Mouse (Mus musculus): ENCODE results near the gene Eif3l.
A peak's percentile ranks its signal among the peaks of the same experiment; 100 is the strongest.

Gene Eif3l

DNA sequence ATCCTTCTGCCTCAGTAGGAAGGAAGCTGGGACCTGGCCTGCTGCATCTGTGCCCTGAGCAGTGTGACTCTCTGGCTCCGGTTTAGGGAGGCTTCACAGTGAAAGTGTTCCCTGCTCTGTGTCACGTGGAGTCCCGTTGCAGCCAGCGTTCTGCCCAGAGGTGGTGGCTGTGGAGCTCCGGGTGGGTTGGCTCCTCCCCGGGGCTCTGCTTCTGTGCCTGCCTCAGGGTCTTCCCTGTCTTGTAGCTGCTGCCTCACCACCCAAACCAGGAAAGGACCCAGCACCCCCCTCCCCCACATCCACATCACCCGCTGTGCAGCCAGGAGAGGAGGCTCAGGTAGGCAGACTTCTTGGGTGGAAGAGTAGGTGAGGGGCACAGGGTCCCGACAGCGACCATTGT, 44.5 kb downstream of the Eif3l start:
- ATAC-seq (ENCODE audit: insufficient number of reproducible peaks, low FRiP score, low TSS enrichment) = no peak

GRCm38 (mm10) chr15:79122119-79122518, 47.1 kb downstream of the Eif3l start:
- ATAC-seq (ENCODE audit: insufficient number of reproducible peaks, low FRiP score, low TSS enrichment) = no peak

- ATAC-seq (ENCODE audit: insufficient number of reproducible peaks, low FRiP score, low TSS enrichment) = no peak
Observed at GRCm38 (mm10) chr15:79122546-79122945, 47.6 kb downstream of the Eif3l start.

- no peak for ATAC-seq (ENCODE audit: insufficient number of reproducible peaks, low FRiP score, low TSS enrichment)
Observed at GRCm38 (mm10) chr15:79123751-79124150, 48.8 kb downstream of the Eif3l start.

DNA sequence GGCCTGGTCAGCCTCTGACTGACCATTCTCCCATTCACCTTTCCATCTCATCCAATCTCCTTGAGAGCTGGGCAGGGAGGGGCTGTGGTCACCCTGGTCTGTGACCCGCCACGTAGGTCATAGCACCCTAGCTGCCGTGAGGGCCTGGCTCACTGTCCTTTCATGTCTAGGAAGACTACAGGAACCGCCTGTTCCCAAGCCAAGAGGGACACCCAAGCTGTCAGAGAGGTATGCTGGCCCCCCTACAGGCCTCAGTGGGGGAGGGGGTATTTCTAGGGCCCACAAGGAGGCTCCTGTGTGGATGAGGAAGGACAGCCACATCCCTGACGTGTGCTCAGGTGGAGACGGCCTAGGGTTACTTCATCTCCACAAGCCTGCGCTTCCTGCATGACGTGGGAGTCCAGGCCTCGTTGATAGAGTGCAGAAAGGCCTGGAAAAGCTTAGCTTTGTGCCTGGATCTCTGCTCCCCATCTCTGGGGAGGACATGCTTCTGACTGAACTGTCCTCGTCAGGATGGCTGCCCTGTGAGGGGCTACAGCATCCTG, 49.4 kb downstream of the Eif3l start:
- ATAC-seq (ENCODE audit: insufficient number of reproducible peaks, low FRiP score, low TSS enrichment) = no peak

DNA sequence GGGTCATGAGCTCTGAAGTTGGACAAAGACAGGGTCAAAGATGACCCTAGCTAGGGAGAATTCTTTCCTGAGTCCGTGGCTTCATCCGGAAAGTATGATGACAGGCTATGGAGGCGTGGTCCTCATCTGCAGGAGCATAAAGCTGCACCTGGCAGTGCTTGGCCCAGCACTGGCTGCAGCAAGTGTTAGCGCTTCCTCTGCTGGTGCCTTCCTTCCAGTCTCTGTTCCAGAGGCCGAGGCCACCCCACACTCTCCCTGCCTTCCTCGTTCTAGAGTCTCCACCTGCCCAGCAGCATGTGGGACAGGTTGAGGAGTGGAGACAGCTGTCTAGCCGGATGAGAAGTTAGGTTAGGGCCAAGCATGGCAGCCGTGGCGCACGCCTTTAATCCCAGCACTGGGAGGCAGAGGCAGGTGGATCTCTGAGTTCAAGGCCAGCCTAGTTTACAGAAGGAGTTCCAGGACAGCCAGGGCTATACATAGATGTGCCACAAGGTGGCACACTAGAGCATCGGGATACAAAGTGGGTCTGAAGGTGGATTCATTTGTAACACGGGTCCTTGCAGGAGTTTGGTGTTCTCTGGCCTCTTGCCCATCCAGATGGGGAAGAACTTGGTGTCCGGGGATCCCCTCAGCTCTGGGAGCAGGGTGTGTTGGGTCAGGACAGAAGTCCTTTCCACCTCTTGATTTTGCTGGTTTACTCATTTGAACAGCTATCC, 51.4 kb downstream of the Eif3l start:
- ATAC-seq (ENCODE audit: insufficient number of reproducible peaks, low FRiP score, low TSS enrichment) = no peak

GRCm38 (mm10) chr15:79127101-79127500, 52.1 kb downstream of the Eif3l start:
- ATAC-seq (ENCODE audit: insufficient number of reproducible peaks, low FRiP score, low TSS enrichment) = no peak

DNA sequence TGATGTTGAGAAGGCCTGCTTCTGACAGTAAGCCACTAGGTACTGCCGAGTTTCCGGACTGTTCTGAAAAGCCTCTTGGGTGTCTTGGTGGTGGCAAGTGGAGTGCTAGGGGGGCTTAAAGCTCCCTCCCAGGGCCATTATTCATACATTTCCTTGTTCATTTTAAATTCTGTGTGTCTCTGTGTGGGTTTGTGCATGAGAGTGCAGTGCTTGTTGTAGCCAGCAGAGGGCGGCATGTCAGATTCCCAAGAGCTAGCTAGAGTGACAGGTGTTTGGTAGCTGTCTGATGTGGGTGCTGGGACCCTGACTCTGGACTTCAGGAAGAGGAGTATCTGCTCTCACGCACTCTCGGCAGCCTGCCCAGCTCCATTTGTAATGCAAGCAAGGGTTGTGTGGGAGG, 53.2 kb downstream of the Eif3l start:
- no peak for ATAC-seq (ENCODE audit: insufficient number of reproducible peaks, low FRiP score, low TSS enrichment)

DNA sequence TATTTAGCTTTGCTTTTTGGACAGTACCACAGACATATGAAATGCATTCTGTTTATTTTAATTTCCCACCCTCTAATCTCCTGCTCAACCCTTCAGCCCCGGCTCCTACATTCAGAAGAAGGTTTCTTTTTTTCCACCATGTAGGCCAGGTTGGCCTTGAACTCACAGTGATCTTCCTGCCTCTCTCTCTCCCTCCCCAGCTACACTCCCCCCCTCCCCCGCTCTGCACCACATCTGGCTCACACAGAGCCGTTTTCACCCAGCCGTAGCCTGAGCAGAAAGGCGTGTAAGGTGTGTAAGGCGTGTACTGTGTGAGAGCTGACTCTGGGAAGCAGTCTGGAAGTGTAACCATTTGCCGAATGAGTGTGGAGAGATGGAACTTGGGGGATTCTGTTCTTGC, 54.3 kb downstream of the Eif3l start:
- ATAC-seq (ENCODE audit: insufficient number of reproducible peaks, low FRiP score, low TSS enrichment) = no peak

DNA sequence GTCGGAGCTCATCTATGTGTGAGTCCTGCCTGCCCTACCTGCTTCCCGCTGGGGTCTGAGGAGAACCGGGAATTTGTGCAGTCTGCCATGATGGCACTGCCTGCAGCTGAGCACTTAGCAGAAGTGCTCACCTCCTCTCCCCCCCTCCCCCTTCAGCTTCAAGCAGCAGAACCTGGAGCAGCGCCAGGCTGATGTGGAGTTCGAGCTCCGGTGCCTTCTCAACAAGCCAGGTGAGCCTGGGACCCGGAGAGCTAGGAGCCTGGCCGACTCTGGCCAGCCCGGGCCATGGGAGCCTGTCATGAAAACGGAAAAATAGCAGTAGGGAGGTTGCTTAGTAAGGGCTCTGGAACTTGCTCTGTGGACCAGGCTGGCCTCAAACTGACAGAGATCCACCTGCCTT, 55.8 kb downstream of the Eif3l start:
- ATAC-seq (ENCODE audit: insufficient number of reproducible peaks, low FRiP score, low TSS enrichment) = no peak

GRCm38 (mm10) chr15:79131442-79131841, 56.5 kb downstream of the Eif3l start:
- ATAC-seq (ENCODE audit: insufficient number of reproducible peaks, low FRiP score, low TSS enrichment) = peak; percentile 57; the same call in 1 of the 2 replicates

DNA sequence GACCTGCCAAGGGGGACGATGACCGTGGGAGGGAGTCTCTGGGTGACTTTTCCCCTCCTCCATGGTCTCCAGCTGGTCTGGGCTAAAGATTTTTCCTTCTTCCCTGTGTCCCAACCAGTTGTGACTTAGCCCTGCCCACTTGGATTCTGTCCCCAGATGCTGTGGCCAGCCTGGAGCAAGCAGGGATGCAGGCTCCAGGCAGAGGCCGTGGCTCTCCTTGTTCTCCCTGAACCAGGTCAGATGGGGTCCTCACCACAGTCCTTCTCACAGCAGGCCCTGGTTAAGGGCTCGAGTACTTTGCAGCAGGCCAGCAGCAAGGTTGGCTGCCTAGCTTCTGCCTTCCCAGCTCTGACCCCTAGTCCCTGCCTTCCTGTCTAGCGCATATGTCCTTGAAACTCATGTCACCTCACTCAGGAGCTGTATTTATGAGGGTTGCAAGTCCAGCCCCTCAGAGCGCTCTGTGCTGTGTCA, 58.2 kb downstream of the Eif3l start:
- ATAC-seq (ENCODE audit: insufficient number of reproducible peaks, low FRiP score, low TSS enrichment) = no peak

DNA sequence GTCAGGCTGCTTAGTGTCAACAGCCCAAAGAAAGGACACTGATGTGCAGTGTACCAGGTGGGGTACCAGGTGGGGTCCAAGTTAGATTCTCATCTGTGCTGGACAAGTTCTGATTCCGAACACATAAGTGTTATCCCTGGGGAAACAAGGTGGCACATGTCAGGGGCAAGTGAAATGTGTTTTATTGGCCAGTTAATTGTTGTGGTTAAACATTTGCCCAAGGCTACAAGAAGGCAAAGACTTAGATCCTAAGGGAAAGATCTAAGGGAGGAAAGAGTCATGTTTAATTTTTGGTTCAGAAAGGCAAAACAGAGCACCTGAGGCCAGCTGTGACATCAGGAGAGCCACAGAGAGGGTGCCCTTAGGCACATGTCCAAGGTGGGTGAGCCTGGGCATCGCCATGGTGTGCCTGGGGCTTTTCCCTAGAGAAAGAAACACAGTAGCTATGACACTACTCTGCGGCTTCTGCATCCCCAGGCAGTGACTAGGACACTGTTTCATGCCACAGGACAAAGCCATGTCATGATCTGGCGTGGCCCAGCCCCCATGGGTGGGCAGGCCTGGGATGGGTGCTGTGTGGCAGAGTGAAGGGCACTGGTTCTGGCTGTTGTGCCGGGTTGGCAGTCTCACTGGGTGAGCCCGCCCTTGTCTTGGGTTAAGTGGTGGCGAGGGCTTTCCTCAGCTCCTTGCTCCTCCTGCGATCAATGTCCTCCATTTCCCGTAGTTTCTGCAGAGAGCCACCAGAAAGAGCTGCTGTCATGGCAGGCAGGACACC, 59.7 kb downstream of the Eif3l start:
- no peak for ATAC-seq (ENCODE audit: insufficient number of reproducible peaks, low FRiP score, low TSS enrichment)

DNA sequence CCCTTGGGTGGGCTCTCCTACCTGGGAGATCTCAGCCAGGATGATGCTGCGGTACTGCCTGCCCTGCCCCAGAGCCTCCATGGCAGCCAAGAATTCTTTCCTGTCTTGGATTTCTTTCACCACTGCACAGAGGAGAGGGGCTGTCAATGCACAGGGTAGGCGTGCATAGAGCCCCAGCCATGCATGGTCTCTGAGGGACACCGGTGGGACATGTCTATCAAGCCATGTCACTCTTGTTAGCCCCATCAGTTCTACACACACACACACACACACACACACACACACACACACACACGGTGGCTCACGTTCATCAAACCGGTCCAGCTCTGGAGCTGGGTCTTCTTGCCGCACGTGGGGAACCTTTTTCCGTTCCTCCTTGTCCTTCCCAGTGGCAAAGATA, 60.4 kb downstream of the Eif3l start:
- no peak for ATAC-seq (ENCODE audit: insufficient number of reproducible peaks, low FRiP score, low TSS enrichment)

DNA sequence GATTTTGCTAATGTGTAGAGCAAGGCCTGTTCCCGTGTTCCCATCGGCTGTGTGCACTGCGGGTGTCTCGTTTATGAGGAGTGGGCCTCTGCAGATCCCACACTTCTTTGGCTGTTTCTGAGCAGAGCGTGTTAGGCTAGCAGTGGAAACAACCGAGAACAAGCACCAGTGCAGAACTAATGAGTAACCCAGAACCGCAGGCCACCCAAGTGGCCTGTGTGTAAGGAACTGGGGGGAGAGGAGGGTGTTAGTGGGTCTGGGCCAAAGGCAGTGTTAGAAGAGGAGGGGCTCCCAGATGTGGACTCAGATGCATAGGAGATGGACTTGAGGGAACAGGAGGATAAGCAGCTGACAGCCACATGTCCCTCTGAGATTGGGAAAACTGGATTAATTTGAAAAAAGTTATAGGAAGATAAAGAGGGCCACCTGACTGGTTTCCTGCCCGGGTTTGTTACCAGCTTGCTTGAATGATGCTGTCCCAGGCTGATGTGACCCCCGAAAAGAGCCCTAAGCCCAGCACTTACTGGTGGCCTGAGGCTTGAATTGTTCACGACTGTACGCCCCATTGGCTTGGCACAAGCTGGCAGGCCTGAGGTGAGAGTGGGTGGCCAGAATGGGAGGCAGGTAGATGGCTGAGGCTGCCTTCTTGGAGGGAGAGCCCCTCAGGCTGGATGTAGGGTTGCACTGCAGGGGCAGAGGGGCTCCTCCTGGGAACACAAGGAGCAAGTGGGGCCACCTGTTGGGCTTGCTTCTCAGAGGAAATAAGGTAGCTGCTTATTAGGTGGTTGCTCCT, 61.0 kb downstream of the Eif3l start:
- ATAC-seq (ENCODE audit: insufficient number of reproducible peaks, low FRiP score, low TSS enrichment) = no peak

DNA sequence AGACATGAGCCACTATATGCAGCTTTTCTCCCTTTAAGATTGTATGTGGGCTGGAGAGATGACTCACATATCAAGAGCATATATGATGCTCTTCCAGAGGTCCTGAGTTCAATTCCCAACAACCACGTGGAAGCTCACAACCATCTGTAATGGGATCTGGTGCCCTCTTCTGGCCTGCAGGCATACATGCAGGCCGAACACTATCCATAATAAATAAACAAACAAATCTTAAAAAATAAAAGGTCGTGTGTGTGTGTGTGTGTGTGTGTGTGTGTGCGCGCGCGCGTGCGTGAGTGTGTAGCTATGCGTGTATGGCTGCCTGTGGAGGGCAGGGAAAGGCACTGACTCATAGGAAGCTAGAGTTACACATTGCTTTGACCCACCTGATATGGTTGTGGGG, 64.7 kb downstream of the Eif3l start:
- ATAC-seq (ENCODE audit: insufficient number of reproducible peaks, low FRiP score, low TSS enrichment) = no peak

DNA sequence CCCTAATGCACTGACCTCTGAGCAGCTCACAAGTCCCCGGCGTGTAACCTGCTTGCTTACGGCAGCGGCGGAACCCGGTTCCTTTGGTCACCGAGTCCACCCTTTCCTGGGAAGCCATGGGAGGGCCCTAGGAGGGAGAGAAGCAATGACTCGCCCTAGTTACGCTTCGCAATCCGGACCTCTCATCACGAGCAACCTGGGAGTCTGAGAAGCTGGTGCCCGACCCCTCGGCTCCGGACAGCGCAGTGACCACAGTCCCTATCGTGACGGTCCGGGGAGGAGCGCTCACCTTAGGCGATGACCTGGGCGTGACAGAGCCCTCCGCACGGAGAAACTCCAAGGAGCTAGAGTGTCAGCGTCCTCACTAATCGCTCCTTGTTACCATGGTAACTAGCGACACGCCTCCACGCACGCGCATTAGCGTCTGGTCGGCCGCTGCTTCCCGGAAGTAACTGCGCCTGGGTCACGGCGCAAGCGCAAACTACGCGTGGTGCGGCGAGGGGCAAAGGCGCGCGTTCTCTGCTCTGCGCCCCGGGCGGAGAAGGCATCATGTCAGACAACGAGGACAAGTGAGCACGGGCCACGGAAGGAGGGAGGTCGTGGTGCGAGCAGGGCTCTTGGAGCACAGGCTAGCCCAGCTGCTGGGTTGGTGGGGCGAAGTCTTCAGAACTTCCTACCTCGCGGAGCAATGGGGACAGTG, 66.0 kb downstream of the Eif3l start, which contains the start of the genes Polr2f and 1700088E04Rik:
Gene Polr2f, plus strand, starts transcription at position 144 of the 700 bp plus-strand sequence.
Gene 1700088E04Rik, minus strand, starts transcription at position 388 of the 700 bp plus-strand sequence.
- peak; percentile 89 for ATAC-seq (ENCODE audit: insufficient number of reproducible peaks, low FRiP score, low TSS enrichment)

GRCm38 (mm10) chr15:79141566-79141917, 66.6 kb downstream of the Eif3l start:
- no peak for ATAC-seq (ENCODE audit: insufficient number of reproducible peaks, low FRiP score, low TSS enrichment)

DNA sequence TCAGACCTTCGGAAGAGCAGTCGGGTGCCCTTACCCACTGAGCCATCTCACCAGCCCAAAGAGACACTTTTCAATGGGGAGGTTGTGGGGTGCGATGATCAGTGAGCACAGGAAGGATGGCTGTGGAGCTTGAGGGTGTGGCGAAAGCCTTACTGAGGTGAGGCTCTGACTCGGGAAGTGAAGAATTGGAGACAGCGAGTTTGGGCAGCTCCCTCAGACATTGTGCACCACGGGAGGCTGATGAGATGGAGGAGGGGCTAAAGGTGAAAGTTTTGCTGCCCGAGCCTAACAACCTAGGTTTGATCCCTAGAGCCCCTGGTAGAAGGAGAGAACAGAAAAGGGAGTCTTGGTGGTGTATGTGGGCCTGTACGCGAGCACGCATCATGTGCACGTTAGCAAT, 68.3 kb downstream of the Eif3l start:
- ATAC-seq (ENCODE audit: insufficient number of reproducible peaks, low FRiP score, low TSS enrichment) = no peak
